Mouse (Mus musculus) liver, embryonic 16.5 days (tissue): ENCODE data around the gene Phf20. TPM values are rescaled to one million over a fixed set of nuclear protein-coding genes. Genes with fewer than 3 reads are reported as not detected.

Experiments used
- ATAC-seq: fragments of 200-750 bp; cut with Nextera tagmentation; 2 replicates; pipeline ENCODE4 v1.8.0; 2017; ENCODE audit warnings: low read depth, mild to moderate bottlenecking, moderate number of reproducible peaks, moderate library complexity
- H3K27ac ChIP-seq: fragments of 300-500 bp; sonication (generic); 2 replicates; pipeline ENCODE4 v1.5.1; 2014; ENCODE audit warnings: mild to moderate bottlenecking, low read length
- H3K27me3 ChIP-seq: fragments of 300-500 bp; sonication (generic); 2 replicates; pipeline ENCODE4 v1.6.1; 2014; ENCODE audit warnings: low read depth, low read length, mixed read lengths; ENCODE audit not compliant: control insufficient read depth, insufficient read depth
- H3K36me3 ChIP-seq: fragments of 300-500 bp; sonication (generic); 2 replicates; pipeline ENCODE4 v1.6.1; 2014; ENCODE audit warnings: mild to moderate bottlenecking; ENCODE audit not compliant: control insufficient read depth, insufficient read depth
- H3K4me1 ChIP-seq: fragments of 300-500 bp; sonication (generic); 2 replicates; pipeline ENCODE4 v1.6.1; 2014; ENCODE audit warnings: low read depth, low read length, mixed read lengths; ENCODE audit not compliant: control insufficient read depth
- H3K4me2 ChIP-seq: fragments of 300-500 bp; sonication (generic); 2 replicates; pipeline ENCODE4 v1.6.1; 2014; ENCODE audit warnings: low read depth, low read length, mixed read lengths
- H3K4me3 ChIP-seq: fragments of 300-500 bp; sonication (generic); 2 replicates; pipeline ENCODE4 v1.5.1; 2014; ENCODE audit warnings: low read depth, mild to moderate bottlenecking, low read length
- H3K9ac ChIP-seq: fragments of 300-500 bp; sonication (generic); 2 replicates; pipeline ENCODE4 v1.6.1; 2014; ENCODE audit warnings: low read depth, low read length
- H3K9me3 ChIP-seq: fragments of 300-500 bp; sonication (generic); replicated peaks from 2 replicates; pipeline ENCODE4 v1.6.1; 2016; ENCODE audit warnings: low read length; ENCODE audit not compliant: control insufficient read depth
- WGBS: fragments of 180-500 bp; shearing (Covaris S2); extraction: QIAGEN DNeasy Blood & Tissue Kit; methylation state at CpG from one replicate; pipeline ENCODE4 v1.1.7; 2014; ENCODE audit not compliant: insufficient replicate concordance; 5-methylcytosine and 5-hydroxymethylcytosine counted together
- microRNA-seq: library from miRNA; unstranded; fragments of <30 nt; microRNA quantifications from one replicate; pipeline ENCODE4, GENCODE M21; 2016
- polyA plus RNA-seq: library from polyadenylated mRNA; unstranded; fragments of >200 nt; fragmentation: Nextera tagmentation; extraction: Ambion mirVana; gene quantifications from 2 replicates; pipeline ENCODE4 v1.2.1, GENCODE M21; 2015

Gene Phf20
- polyA plus RNA-seq, 1 experiment from 2014 or later = 13.8 TPM

- WGBS = 59% methylated on average over 8 of the region's 8 CpGs
- ATAC-seq = no peak
- no peak overlapping the region for H3K4me2 ChIP-seq
- no peaks in the 10 kb centered on the region for H3K9me3 ChIP-seq
- no peak overlapping the region for H3K9ac ChIP-seq
- H3K27me3 ChIP-seq = no peaks in the 10 kb centered on the region
- no peak overlapping the region for H3K27ac ChIP-seq
- H3K4me1 ChIP-seq = no peaks in the 10 kb centered on the region
- no peak overlapping the region for H3K4me3 ChIP-seq
- H3K36me3 ChIP-seq = no peaks in the 10 kb centered on the region
Measured at GRCm38 (mm10) chr2:156352413-156353165, 156.3 kb downstream of the Phf20 start.

GRCm38 (mm10) chr2:156353265-156353692, 157.0 kb downstream of the Phf20 start:
- 43% methylated on average over 7 of the region's 7 CpGs for WGBS
- no peak overlapping the region for H3K4me3 ChIP-seq
- no peak for ATAC-seq
- H3K27ac ChIP-seq = no peak overlapping the region
- no peaks in the 10 kb centered on the region for H3K27me3 ChIP-seq
- no peaks in the 10 kb centered on the region for H3K36me3 ChIP-seq
- no peaks in the 10 kb centered on the region for H3K9me3 ChIP-seq
- no peaks in the 10 kb centered on the region for H3K4me1 ChIP-seq
- H3K9ac ChIP-seq = no peak overlapping the region
- H3K4me2 ChIP-seq = no peak overlapping the region

GRCm38 (mm10) chr2:156356031-156356430, 159.8 kb downstream of the Phf20 start:
- H3K27me3 ChIP-seq = no peaks in the 10 kb centered on the region
- H3K9me3 ChIP-seq = no peaks in the 10 kb centered on the region
- H3K36me3 ChIP-seq = no peaks in the 10 kb centered on the region
- no peak for ATAC-seq
- H3K4me3 ChIP-seq = no peak overlapping the region
- H3K4me2 ChIP-seq = no peak overlapping the region
- H3K4me1 ChIP-seq = no peaks in the 10 kb centered on the region
- 71% methylated on average over 7 of the region's 7 CpGs for WGBS
- H3K9ac ChIP-seq = no peak overlapping the region
- no peak overlapping the region for H3K27ac ChIP-seq

Small RNA genes lying within 50 kb of the gene (microRNA-seq; reads per million reads assigned to microRNA genes)
- gene Gm22759 = not detected

Other genes with a start within 250 kb of the Phf20 start
- gene Cep250, start 240.0 kb upstream of the Phf20 start, polyA plus RNA-seq = 6.6 and 7.0 TPM in 2 replicates
- gene 6430550D23Rik, start 188.5 kb upstream of the Phf20 start, polyA plus RNA-seq = 0.54 and 0.98 TPM in 2 replicates
- gene Ergic3, start 188.4 kb upstream of the Phf20 start, polyA plus RNA-seq = 93.2 and 93.9 TPM in 2 replicates
- gene Fer1l4, start 143.5 kb upstream of the Phf20 start, polyA plus RNA-seq = not detected in 2 replicates
- gene Spag4, start 131.3 kb upstream of the Phf20 start, polyA plus RNA-seq = 0.54 and 0.72 TPM in 2 replicates
- 19.4 and 22.6 TPM in 2 replicates for gene Cpne1, start 84.5 kb upstream of the Phf20 start, polyA plus RNA-seq
- 7.8 and 8.9 TPM in 2 replicates for gene Rbm12, start 84.5 kb upstream of the Phf20 start, polyA plus RNA-seq
- gene Gm28036, start 69.4 kb upstream of the Phf20 start, polyA plus RNA-seq = 5.4 and 6.2 TPM in 2 replicates
- gene Romo1, start 52.4 kb upstream of the Phf20 start, polyA plus RNA-seq = 180 and 191 TPM in 2 replicates
- 44.5 and 44.7 TPM in 2 replicates for gene Nfs1, start 52.3 kb upstream of the Phf20 start, polyA plus RNA-seq
- 229 and 233 TPM in 2 replicates for gene Rbm39, start 16.2 kb upstream of the Phf20 start, polyA plus RNA-seq
- 1.6 and 1.9 TPM in 2 replicates for gene Cnbd2, start 115.8 kb downstream of the Phf20 start, polyA plus RNA-seq
- gene Scand1, start 116.2 kb downstream of the Phf20 start, polyA plus RNA-seq = 20.7 and 21.4 TPM in 2 replicates
- 0.49 and 0.67 TPM in 2 replicates for gene Epb41l1, start 224.4 kb downstream of the Phf20 start, polyA plus RNA-seq